Mouse (Mus musculus) midbrain, embryonic 11.5 days (tissue): Measurements from ENCODE around the gene Gm5150. TPM values are rescaled to one million over a fixed set of nuclear protein-coding genes. Genes with fewer than 3 reads are reported as not detected.
"Not testable (repeated sequence)": the region's sequence is repeated elsewhere in the genome, so short reads cannot be mapped to it uniquely, and the experiment has no call there.

Experiments
- ATAC-seq: fragments of 200-750 bp; cut with Nextera tagmentation; 2 replicates; pipeline ENCODE4 v1.8.0; 2017; ENCODE audit warnings: moderate TSS enrichment, moderate library complexity; ENCODE audit not compliant: low FRiP score
- DNase-seq: peaks from one replicate; pipeline ENCODE4 v3.0.0; 2015; ENCODE audit warnings: low spot score; ENCODE audit errors: missing footprints
- H3K27ac ChIP-seq: fragments of 300-500 bp; sonication (generic); 2 replicates; pipeline ENCODE4 v1.5.1; 2014; ENCODE audit warnings: low read depth, low read length
- H3K27me3 ChIP-seq: fragments of 300-500 bp; sonication (generic); 2 replicates; pipeline ENCODE4 v1.6.1; 2014; ENCODE audit warnings: mild to moderate bottlenecking, low read length, moderate library complexity, mixed read lengths; ENCODE audit not compliant: control insufficient read depth, insufficient read depth
- H3K36me3 ChIP-seq: fragments of 300-500 bp; sonication (generic); 2 replicates; pipeline ENCODE4 v1.6.1; 2014; ENCODE audit warnings: mild to moderate bottlenecking, low read length, moderate library complexity, mixed read lengths; ENCODE audit not compliant: control insufficient read depth, insufficient read depth
- H3K4me1 ChIP-seq: fragments of 300-500 bp; sonication (generic); 2 replicates; pipeline ENCODE4 v1.6.1; 2014; ENCODE audit warnings: low read length; ENCODE audit not compliant: control insufficient read depth, insufficient read depth
- H3K4me2 ChIP-seq: fragments of 300-500 bp; sonication (generic); 2 replicates; pipeline ENCODE4 v1.6.1; 2014; ENCODE audit warnings: mild to moderate bottlenecking, moderate library complexity
- H3K4me3 ChIP-seq: fragments of 300-500 bp; sonication (generic); 2 replicates; pipeline ENCODE4 v1.5.1; 2014; ENCODE audit warnings: low read depth, low read length
- H3K9ac ChIP-seq: fragments of 300-500 bp; sonication (generic); 2 replicates; pipeline ENCODE4 v1.6.1; 2014; ENCODE audit warnings: low read length
- H3K9me3 ChIP-seq: fragments of 300-500 bp; sonication (generic); 2 replicates; pipeline ENCODE4 v1.6.1; 2016; ENCODE audit warnings: low read length; ENCODE audit not compliant: control insufficient read depth
- WGBS: fragments of 180-500 bp; shearing (Covaris S2); extraction: QIAGEN DNeasy Blood & Tissue Kit; methylation state at CpG from one replicate; pipeline ENCODE4 v1.1.7; 2014; 5-methylcytosine and 5-hydroxymethylcytosine counted together
- microRNA-seq: library from miRNA; unstranded; fragments of <30 nt; microRNA quantifications from one replicate; pipeline ENCODE4, GENCODE M21; 2017
- polyA plus RNA-seq: library from polyadenylated mRNA; unstranded; fragments of >200 nt; fragmentation: Nextera tagmentation; extraction: Ambion mirVana; gene quantifications from 2 replicates; pipeline ENCODE4 v1.2.1, GENCODE M21; 2014

The Gm5150 gene
- polyA plus RNA-seq, 1 experiment from 2014 or later, result not detected

- not testable (repeated sequence) for H3K27me3 ChIP-seq, DNase-seq, H3K36me3 ChIP-seq, H3K4me2 ChIP-seq, H3K27ac ChIP-seq, H3K9me3 ChIP-seq, H3K4me1 ChIP-seq, ATAC-seq, H3K9ac ChIP-seq, H3K4me3 ChIP-seq
- WGBS, result 81% methylated on average over 3 of the region's 3 CpGs
Measured at GRCm38 (mm10) chr3:15999479-15999878, 6.8 kb downstream of the Gm5150 start.

GRCm38 (mm10) chr3:15982216-15982615, 24.0 kb downstream of the Gm5150 start:
- peaks cover 2% of the 10 kb centered on the region; the same call in 1 of the 2 replicates for H3K9me3 ChIP-seq
- no peak overlapping the region for H3K4me3 ChIP-seq
- H3K4me1 ChIP-seq, result no peaks in the 10 kb centered on the region
- DNase-seq (no peak), ATAC-seq (no peak)
- WGBS, result 67% methylated on average over 3 of the region's 3 CpGs
- H3K27ac ChIP-seq, result no peak overlapping the region
- H3K36me3 ChIP-seq, result no peaks in the 10 kb centered on the region
- H3K9ac ChIP-seq, result no peak overlapping the region
- no peaks in the 10 kb centered on the region for H3K27me3 ChIP-seq
- no peak overlapping the region for H3K4me2 ChIP-seq

DNA sequence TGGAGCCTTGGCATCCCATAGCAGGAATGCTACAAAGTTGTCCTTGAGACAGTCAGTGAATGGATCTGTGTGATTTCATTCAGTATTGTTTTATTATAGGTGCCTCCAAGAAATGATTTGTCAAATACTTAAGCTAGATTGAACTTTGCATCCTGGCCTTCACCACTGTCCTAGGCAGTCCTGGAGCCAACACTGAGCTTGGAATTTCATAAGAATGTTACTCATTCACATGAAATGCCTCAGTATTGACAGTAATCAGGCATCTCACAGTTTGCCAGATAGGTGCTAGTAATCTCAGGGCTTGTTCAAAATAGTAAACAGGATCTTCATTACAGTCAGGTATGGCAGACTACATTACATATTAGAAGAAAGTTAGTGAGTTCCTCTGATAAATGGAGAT, 49.3 kb downstream of the Gm5150 start:
- no peak for ATAC-seq
- no peaks in the 10 kb centered on the region for H3K4me1 ChIP-seq
- no peak overlapping the region for H3K27ac ChIP-seq
- peaks cover 3% of the 10 kb centered on the region; the same call in 1 of the 2 replicates for H3K9me3 ChIP-seq
- DNase-seq, result no peak
- no peak overlapping the region for H3K4me2 ChIP-seq
- H3K27me3 ChIP-seq, result no peaks in the 10 kb centered on the region
- H3K9ac ChIP-seq, result no peak overlapping the region
- no peaks in the 10 kb centered on the region for H3K36me3 ChIP-seq
- H3K4me3 ChIP-seq, result no peak overlapping the region

Small RNA genes within 50 kb of the gene (microRNA-seq; reads per million reads assigned to microRNA genes)
- not detected for gene Gm24694

Other genes with a start within 250 kb of the Gm5150 start
- not detected in 2 replicates for gene Sirpb1c, start 157.9 kb downstream of the Gm5150 start, polyA plus RNA-seq